Mouse (Mus musculus): Measurements from ENCODE around the gene Babam2. TPM values are rescaled to one million over a fixed set of nuclear protein-coding genes. Genes with fewer than 3 reads are reported as not detected.

Babam2 gene
- polyA plus RNA-seq, 1 experiment from 2014 or later, result 22.1 TPM

DNA sequence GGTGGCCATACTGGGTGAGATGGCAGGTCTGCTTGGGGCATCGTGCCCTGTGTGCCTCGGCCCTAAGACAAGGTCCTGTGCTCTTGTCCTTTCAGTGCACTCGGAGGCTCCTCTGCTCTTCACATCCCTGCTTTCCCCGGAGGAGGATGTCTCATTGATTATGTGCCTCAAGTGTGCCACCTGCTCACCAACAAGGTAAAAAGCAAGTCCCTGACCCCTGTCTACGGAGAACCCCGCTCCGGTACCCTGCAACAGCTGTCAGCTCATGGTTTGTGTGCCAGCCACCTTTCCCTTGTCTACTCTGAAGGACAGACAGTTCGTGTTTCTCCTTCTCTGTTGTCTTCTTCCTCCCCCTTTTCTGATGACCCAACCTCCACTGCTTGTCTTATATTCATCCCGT, 303.8 kb downstream of the Babam2 start:
- no peak for TF ChIP-seq EP300 (IDR thresholded peaks at IDR 0.05; ENCODE audit: low read depth)
- no peak for TF ChIP-seq CTCF (IDR thresholded peaks at IDR 0.05; ENCODE audit: low read depth)
- Histone ChIP-seq H3K4me3 (ENCODE audit: low read depth, low read length) (no peak overlapping the region), H3K9ac (replicated peaks) (no peak overlapping the region), H3K4me2 (ENCODE audit: low read depth, low read length) (no peak overlapping the region), H3K36me3 (replicated peaks; ENCODE audit: insufficient read depth, low read length) (no peaks in the 10 kb centered on the region), H3K4me1 (ENCODE audit: insufficient read depth) (no peaks in the 10 kb centered on the region), H3K27ac (ENCODE audit: low read depth) (no peak overlapping the region), H3K9me3 (ENCODE audit: low read length) (no peaks in the 10 kb centered on the region), H3K27me3 (ENCODE audit: insufficient read depth, low read length) (no peaks in the 10 kb centered on the region)
- 76% methylated on average over 9 of the region's 9 CpGs for WGBS (ENCODE audit: insufficient replicate concordance)
- DNase-seq (no peak), ATAC-seq (no peak)

DNA sequence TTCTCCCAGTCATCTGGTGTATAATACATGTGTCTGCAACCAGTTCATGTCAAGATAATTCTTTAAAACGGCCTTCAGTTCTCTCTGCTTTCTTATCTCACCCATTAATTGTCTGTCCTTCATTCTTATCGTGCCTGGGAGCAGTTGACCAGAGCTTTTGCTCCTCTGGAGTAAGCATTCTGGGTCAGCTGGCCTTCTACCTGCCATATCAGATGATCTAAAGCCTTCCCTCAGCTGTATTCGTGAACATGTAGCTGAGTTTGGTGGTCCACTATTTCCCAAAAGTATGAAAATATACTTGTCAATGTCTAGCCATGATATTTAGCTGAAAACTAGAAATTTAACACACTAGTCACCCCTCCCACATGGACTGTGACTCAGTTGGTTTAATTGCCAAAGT, 304.3 kb downstream of the Babam2 start:
- WGBS (ENCODE audit: insufficient replicate concordance), result 40% methylated on average over 3 of the region's 3 CpGs
- Histone ChIP-seq H3K4me1 (ENCODE audit: insufficient read depth) (no peaks in the 10 kb centered on the region), H3K27me3 (ENCODE audit: insufficient read depth, low read length) (no peaks in the 10 kb centered on the region), H3K36me3 (replicated peaks; ENCODE audit: insufficient read depth, low read length) (no peaks in the 10 kb centered on the region), H3K9me3 (ENCODE audit: low read length) (no peaks in the 10 kb centered on the region), H3K27ac (ENCODE audit: low read depth) (no peak overlapping the region), H3K4me3 (ENCODE audit: low read depth, low read length) (no peak overlapping the region), H3K4me2 (ENCODE audit: low read depth, low read length) (no peak overlapping the region), H3K9ac (replicated peaks) (no peak overlapping the region)
- DNase-seq (no peak), ATAC-seq (no peak)
- TF ChIP-seq CTCF (IDR thresholded peaks at IDR 0.05; ENCODE audit: low read depth) (no peak), EP300 (IDR thresholded peaks at IDR 0.05; ENCODE audit: low read depth) (no peak)

DNA sequence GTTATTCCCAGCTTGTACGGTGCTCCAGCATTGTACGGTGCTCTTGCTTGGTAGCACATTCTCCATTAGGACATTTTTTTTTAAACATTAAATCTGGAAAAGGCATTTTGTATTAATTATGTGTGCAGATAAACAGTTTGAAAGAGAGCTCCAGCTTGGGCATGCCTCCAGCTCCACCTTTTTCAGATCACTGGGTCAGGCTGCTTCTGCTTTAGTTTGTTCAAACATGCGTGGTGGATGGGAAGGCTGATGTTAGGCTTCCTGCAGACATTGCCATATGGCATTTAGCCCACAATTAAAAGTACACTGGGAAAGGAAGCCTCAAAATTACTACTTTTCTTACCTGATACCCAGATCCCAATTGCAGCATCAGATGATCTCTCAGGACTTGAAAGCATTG, 310.9 kb downstream of the Babam2 start:
- Histone ChIP-seq H3K9ac (replicated peaks) (no peak overlapping the region), H3K27ac (ENCODE audit: low read depth) (no peak overlapping the region), H3K4me2 (ENCODE audit: low read depth, low read length) (no peak overlapping the region), H3K4me3 (ENCODE audit: low read depth, low read length) (no peak overlapping the region), H3K9me3 (ENCODE audit: low read length) (no peaks in the 10 kb centered on the region), H3K4me1 (ENCODE audit: insufficient read depth) (no peaks in the 10 kb centered on the region), H3K36me3 (replicated peaks; ENCODE audit: insufficient read depth, low read length) (no peaks in the 10 kb centered on the region), H3K27me3 (ENCODE audit: insufficient read depth, low read length) (no peaks in the 10 kb centered on the region)
- 86% methylated on average over 3 of the region's 3 CpGs for WGBS (ENCODE audit: insufficient replicate concordance)
- DNase-seq, result no peak
- ATAC-seq, result no peak
- TF ChIP-seq CTCF (IDR thresholded peaks at IDR 0.05; ENCODE audit: low read depth) (no peak), EP300 (IDR thresholded peaks at IDR 0.05; ENCODE audit: low read depth) (no peak)

DNA sequence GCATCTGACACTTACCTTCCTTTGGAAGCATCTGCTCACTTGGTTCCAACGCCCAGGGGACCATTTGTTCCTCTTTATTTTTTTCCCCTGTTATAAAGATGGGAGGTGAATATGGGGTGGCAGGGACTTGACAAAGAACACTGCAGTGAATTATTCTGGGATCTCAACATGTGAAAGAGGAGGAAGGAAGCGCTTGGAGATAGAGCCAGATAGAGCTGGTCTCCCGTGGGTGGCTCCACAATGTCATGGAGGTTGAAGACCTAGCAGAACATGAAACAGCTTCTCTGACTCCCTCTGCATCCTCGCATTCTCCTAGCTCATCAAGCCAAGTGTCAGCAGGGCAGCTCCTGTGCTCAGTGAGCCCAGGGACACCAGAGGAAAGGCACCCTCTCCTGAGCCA, 312.6 kb downstream of the Babam2 start:
- Histone ChIP-seq H3K4me1 (ENCODE audit: insufficient read depth) (no peaks in the 10 kb centered on the region), H3K4me2 (ENCODE audit: low read depth, low read length) (no peak overlapping the region), H3K27me3 (ENCODE audit: insufficient read depth, low read length) (no peaks in the 10 kb centered on the region), H3K9me3 (ENCODE audit: low read length) (no peaks in the 10 kb centered on the region), H3K27ac (ENCODE audit: low read depth) (no peak overlapping the region), H3K4me3 (ENCODE audit: low read depth, low read length) (no peak overlapping the region), H3K9ac (replicated peaks) (no peak overlapping the region), H3K36me3 (replicated peaks; ENCODE audit: insufficient read depth, low read length) (no peaks in the 10 kb centered on the region)
- TF ChIP-seq CTCF (IDR thresholded peaks at IDR 0.05; ENCODE audit: low read depth) (no peak), EP300 (IDR thresholded peaks at IDR 0.05; ENCODE audit: low read depth) (no peak)
- 71% methylated on average over 4 of the region's 4 CpGs for WGBS (ENCODE audit: insufficient replicate concordance)
- ATAC-seq (no peak), DNase-seq (no peak)

DNA sequence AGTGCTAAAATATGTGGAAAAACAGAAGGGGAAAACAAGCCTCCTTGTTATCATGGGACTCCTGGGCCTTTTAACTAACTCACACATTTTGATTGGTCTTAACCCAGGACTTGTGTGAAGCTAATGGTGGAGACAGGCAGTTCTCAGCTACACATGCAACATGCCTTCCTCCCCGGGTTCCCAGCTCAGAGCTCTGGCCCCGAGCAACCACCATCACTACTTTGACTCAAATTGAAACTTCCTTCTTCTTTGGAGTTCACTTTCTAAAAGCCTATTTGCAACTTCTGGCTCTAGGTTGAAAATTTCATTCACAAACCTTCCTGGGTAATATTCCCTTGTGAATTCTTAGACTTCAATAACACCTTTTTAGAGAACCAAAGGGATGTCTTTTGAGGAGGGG, 315.6 kb downstream of the Babam2 start:
- Histone ChIP-seq H3K4me2 (ENCODE audit: low read depth, low read length) (no peak overlapping the region), H3K9ac (replicated peaks) (no peak overlapping the region), H3K36me3 (replicated peaks; ENCODE audit: insufficient read depth, low read length) (no peaks in the 10 kb centered on the region), H3K9me3 (ENCODE audit: low read length) (no peaks in the 10 kb centered on the region), H3K4me3 (ENCODE audit: low read depth, low read length) (no peak overlapping the region), H3K27me3 (ENCODE audit: insufficient read depth, low read length) (no peaks in the 10 kb centered on the region), H3K4me1 (ENCODE audit: insufficient read depth) (no peaks in the 10 kb centered on the region), H3K27ac (ENCODE audit: low read depth) (no peak overlapping the region)
- 50% methylated on average over 2 of the region's 2 CpGs for WGBS (ENCODE audit: insufficient replicate concordance)
- no peak for ATAC-seq
- DNase-seq, result no peak
- TF ChIP-seq CTCF (IDR thresholded peaks at IDR 0.05; ENCODE audit: low read depth) (no peak), EP300 (IDR thresholded peaks at IDR 0.05; ENCODE audit: low read depth) (no peak)

DNA sequence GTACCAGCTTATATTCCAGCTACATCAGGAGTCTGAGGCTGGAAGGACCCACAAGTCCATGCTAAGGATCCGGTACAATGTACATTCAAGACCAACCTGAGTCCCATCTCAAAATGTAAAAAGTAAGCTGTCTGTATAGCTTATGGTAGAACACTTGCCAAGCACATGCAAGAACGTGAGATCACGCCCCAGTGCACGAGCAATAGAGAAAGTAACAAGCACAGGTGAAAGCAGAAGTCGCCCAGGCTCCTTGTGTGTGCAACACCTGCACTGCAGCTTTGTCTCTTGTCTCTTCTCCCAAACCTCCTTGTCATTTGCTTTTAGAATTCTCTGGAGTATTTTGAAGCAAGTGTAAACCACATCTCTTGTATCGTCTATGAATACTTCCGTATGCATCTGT, 317.3 kb downstream of the Babam2 start:
- H3K9ac ChIP-seq (replicated peaks), result no peak overlapping the region
- no peak overlapping the region for H3K27ac ChIP-seq (ENCODE audit: low read depth)
- H3K27me3 ChIP-seq (ENCODE audit: insufficient read depth, low read length), result no peaks in the 10 kb centered on the region
- H3K4me2 ChIP-seq (ENCODE audit: low read depth, low read length), result no peak overlapping the region
- 80% methylated on average over 7 of the region's 7 CpGs for WGBS (ENCODE audit: insufficient replicate concordance)
- H3K4me3 ChIP-seq (ENCODE audit: low read depth, low read length), result no peak overlapping the region
- TF ChIP-seq EP300 (IDR thresholded peaks at IDR 0.05; ENCODE audit: low read depth) (no peak), CTCF (IDR thresholded peaks at IDR 0.05; ENCODE audit: low read depth) (no peak)
- no peaks in the 10 kb centered on the region for H3K36me3 ChIP-seq (replicated peaks; ENCODE audit: insufficient read depth, low read length)
- no peak for ATAC-seq
- no peaks in the 10 kb centered on the region for H3K9me3 ChIP-seq (ENCODE audit: low read length)
- no peak for DNase-seq
- 0 out of 2 replicates have a peak, but pooled peaks cover 2% of the 10 kb centered on the region for H3K4me1 ChIP-seq (ENCODE audit: insufficient read depth)

DNA sequence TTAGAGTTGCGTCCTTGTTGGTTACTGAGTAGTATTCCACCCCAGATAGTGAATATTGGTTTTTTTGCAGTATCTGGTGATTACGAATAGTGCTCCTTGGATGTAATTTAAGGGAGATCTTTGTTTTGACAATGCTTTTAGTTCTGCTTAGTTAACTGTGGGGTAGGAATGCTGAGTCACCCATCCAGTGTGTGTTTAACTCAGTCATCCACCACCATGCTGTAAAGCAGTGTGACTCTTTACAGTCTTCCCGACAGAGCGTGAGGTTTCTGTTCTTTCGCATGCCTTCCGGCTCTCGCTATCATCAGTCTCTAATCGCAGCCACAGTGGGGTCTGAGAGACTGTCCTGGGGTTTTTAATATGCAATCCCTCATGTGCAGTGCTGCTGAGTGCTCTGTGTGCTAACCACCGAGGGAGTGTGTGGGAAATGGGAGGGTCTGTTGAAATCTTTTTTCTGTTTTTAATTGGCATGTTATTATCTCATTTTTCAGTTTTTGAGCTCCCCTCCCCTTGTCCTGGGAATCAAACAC, 318.5 kb downstream of the Babam2 start:
- no peak for ATAC-seq
- Histone ChIP-seq H3K9ac (replicated peaks) (no peak overlapping the region), H3K36me3 (replicated peaks; ENCODE audit: insufficient read depth, low read length) (no peaks in the 10 kb centered on the region), H3K4me1 (ENCODE audit: insufficient read depth) (0 out of 2 replicates have a peak, but pooled peaks cover 2% of the 10 kb centered on the region), H3K27me3 (ENCODE audit: insufficient read depth, low read length) (no peaks in the 10 kb centered on the region), H3K9me3 (ENCODE audit: low read length) (no peaks in the 10 kb centered on the region), H3K27ac (ENCODE audit: low read depth) (no peak overlapping the region), H3K4me2 (ENCODE audit: low read depth, low read length) (no peak overlapping the region), H3K4me3 (ENCODE audit: low read depth, low read length) (no peak overlapping the region)
- TF ChIP-seq EP300 (IDR thresholded peaks at IDR 0.05; ENCODE audit: low read depth) (no peak), CTCF (IDR thresholded peaks at IDR 0.05; ENCODE audit: low read depth) (no peak)
- 68% methylated on average over 9 of the region's 9 CpGs for WGBS (ENCODE audit: insufficient replicate concordance)
- DNase-seq, result no peak

All from liver, postnatal 0 days (tissue).